Mouse (Mus musculus): ENCODE results near the gene Fmnl3.

DNA sequence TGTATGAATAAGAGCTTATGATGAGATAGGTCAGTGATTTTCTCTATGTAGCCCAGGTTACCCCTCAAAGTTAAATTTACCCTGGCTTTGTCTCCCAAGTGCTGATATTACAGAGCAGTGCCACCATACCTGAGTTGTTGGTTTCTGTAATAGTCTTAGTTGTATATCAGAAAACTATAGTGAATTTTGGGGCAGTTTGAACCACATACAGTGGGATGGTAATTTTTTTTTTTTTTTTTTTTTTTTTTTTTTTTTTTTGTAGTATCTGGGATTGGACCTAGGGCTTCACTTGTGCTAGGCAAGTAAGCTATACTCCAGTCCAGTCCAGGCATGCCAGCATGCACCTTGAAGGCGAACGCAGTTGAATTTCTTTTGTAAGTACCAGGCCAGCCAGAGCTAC, 27.3 kb upstream of the Fmnl3 start:
- TF ChIP-seq CTCF (IDR thresholded peaks at IDR 0.05; ENCODE audit: borderline replicate concordance, control insufficient read depth, extremely low read depth, insufficient read depth, low read length, poor library complexity) (no peak), POLR2A (IDR thresholded peaks at IDR 0.05; ENCODE audit: control insufficient read depth, extremely low read depth, insufficient read depth, low read length, poor library complexity) (no peak)
